Mouse (Mus musculus) forebrain, embryonic 11.5 days (tissue): ENCODE measurements around the gene Osm. TPM values are rescaled to one million over a fixed set of nuclear protein-coding genes. Genes with fewer than 3 reads are reported as not detected.

ENCODE experiments used
- ATAC-seq: fragments of 200-750 bp; cut with Nextera tagmentation; replicated peaks from 2 replicates; pipeline ENCODE4 v1.8.0; 2017; ENCODE audit warnings: moderate TSS enrichment; ENCODE audit not compliant: low FRiP score
- DNase-seq: peaks from one replicate; pipeline ENCODE4 v3.0.0-alpha.2; 2017; ENCODE audit warnings: low spot score
- H3K27ac ChIP-seq: fragments of 300-500 bp; sonication (generic); 2 replicates; pipeline ENCODE4 v1.5.1; 2014; ENCODE audit warnings: low read depth, low read length
- H3K27me3 ChIP-seq: fragments of 300-500 bp; sonication (generic); 2 replicates; pipeline ENCODE4 v1.6.1; 2014; ENCODE audit warnings: mild to moderate bottlenecking, low read length, mixed read lengths; ENCODE audit not compliant: control insufficient read depth, insufficient read depth
- H3K36me3 ChIP-seq: fragments of 300-500 bp; sonication (generic); 2 replicates; pipeline ENCODE4 v1.6.1; 2014; ENCODE audit warnings: mild to moderate bottlenecking, low read length, moderate library complexity, mixed read lengths; ENCODE audit not compliant: control insufficient read depth, insufficient read depth
- H3K4me1 ChIP-seq: fragments of 300-500 bp; sonication (generic); replicated peaks from 2 replicates; pipeline ENCODE4 v1.6.1; 2014; ENCODE audit warnings: low read length, mixed read lengths; ENCODE audit not compliant: control insufficient read depth, insufficient read depth
- H3K4me2 ChIP-seq: fragments of 300-500 bp; sonication (generic); 2 replicates; pipeline ENCODE4 v1.6.1; 2014; ENCODE audit warnings: low read depth, mild to moderate bottlenecking, low read length, moderate library complexity, mixed read lengths; ENCODE audit not compliant: severe bottlenecking
- H3K4me3 ChIP-seq: fragments of 300-500 bp; sonication (generic); 2 replicates; pipeline ENCODE4 v1.5.1; 2014; ENCODE audit warnings: low read depth, low read length
- H3K9ac ChIP-seq: fragments of 300-500 bp; sonication (generic); 2 replicates; pipeline ENCODE4 v1.6.1; 2014; ENCODE audit warnings: low read length
- H3K9me3 ChIP-seq: fragments of 300-500 bp; sonication (generic); 2 replicates; pipeline ENCODE4 v1.6.1; 2016; ENCODE audit warnings: low read length, mixed read lengths; ENCODE audit not compliant: control insufficient read depth
- WGBS: fragments of 180-500 bp; shearing (Covaris S2); extraction: QIAGEN DNeasy Blood & Tissue Kit; methylation state at CpG from one replicate; pipeline ENCODE4 v1.1.7; 2014; 5-methylcytosine and 5-hydroxymethylcytosine counted together
- polyA plus RNA-seq: library from polyadenylated mRNA; unstranded; fragments of >200 nt; fragmentation: Nextera tagmentation; extraction: Ambion mirVana; gene quantifications from 2 replicates; pipeline ENCODE4 v1.2.1, GENCODE M21; 2014

Gene Osm
- polyA plus RNA-seq, 1 experiment from 2014 or later, result not detected

DNA sequence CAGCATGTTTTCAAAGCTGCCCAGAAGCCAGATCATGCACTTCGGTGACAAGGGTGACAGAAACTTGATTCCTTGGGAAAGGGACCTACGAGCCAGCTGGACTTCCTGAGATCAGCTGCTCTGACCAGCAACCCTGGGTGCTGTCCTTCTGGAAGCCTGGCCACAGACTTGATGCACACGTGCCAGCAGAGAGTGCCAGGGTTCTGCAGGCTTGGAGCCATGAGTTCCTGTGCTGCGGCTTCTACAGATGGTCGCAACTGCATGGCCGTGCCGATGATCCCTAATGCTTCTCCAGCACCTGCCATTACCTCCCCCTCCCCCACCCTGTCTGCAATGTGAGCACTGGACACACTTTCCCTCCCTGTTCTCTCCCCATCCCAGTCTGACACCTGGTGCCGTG lies 7.8 kb upstream of the Osm start:
- no peak overlapping the region for H3K9ac ChIP-seq
- H3K4me3 ChIP-seq, result no peak overlapping the region
- H3K4me2 ChIP-seq, result no peak overlapping the region
- H3K36me3 ChIP-seq, result no peaks in the 10 kb centered on the region
- ATAC-seq, result no peak
- H3K27ac ChIP-seq, result no peak overlapping the region
- 62% methylated on average over 8 of the region's 8 CpGs for WGBS
- DNase-seq, result no peak
- no peaks in the 10 kb centered on the region for H3K4me1 ChIP-seq
- H3K9me3 ChIP-seq, result no peaks in the 10 kb centered on the region
- no peaks in the 10 kb centered on the region for H3K27me3 ChIP-seq

DNA sequence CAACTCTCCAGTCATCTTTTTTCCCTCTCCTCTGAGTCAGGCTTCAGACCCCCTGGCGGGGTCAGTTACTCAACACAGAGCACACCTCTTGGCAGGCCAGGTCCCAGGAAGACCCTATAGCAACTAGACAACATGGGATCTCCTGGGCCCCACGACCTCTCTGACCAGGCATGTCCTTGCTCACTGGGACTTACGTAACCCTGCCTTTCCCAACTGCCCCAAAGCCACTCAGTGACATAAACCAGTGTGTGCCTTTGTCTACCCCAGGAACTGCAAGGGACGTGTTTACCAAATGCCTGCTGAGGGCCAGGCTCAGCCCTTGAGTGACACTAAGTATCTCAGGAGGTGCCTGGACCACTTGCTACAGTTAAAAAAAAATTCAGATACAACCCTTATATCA lies 6.4 kb upstream of the Osm start:
- no peak overlapping the region for H3K4me2 ChIP-seq
- H3K27me3 ChIP-seq, result no peaks in the 10 kb centered on the region
- H3K9ac ChIP-seq, result no peak overlapping the region
- ATAC-seq (no peak), DNase-seq (no peak)
- WGBS, result 65% methylated on average over 4 of the region's 4 CpGs
- no peaks in the 10 kb centered on the region for H3K36me3 ChIP-seq
- no peaks in the 10 kb centered on the region for H3K4me1 ChIP-seq
- H3K27ac ChIP-seq, result no peak overlapping the region
- no peaks in the 10 kb centered on the region for H3K9me3 ChIP-seq
- H3K4me3 ChIP-seq, result no peak overlapping the region

DNA sequence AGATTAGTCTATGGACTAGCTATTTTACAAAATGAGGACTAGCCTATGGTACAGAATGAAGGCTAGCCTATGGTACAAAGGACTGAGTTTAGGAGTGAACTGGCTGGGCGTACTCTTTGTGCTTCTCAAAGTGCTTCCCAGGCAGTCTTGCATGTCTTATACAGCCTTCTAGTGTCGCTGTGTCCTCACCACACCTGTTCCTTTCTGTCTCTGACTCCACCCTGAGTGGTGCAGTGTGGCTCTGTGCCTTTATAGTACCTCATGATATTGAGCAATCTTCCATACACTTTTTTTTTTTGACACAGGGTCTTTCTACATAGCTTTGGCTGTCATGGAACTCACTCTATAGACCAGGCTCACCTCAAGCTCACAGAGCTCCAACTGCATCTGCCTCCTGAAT lies 4.8 kb upstream of the Osm start:
- 89% methylated on average over 2 of the region's 2 CpGs for WGBS
- H3K4me3 ChIP-seq, result no peak overlapping the region
- no peak for DNase-seq
- no peaks in the 10 kb centered on the region for H3K4me1 ChIP-seq
- no peaks in the 10 kb centered on the region for H3K36me3 ChIP-seq
- H3K4me2 ChIP-seq, result no peak overlapping the region
- H3K9ac ChIP-seq, result no peak overlapping the region
- H3K27ac ChIP-seq, result no peak overlapping the region
- H3K27me3 ChIP-seq, result no peaks in the 10 kb centered on the region
- H3K9me3 ChIP-seq, result no peaks in the 10 kb centered on the region
- no peak for ATAC-seq

GRCm38 (mm10) chr11:4232644-4233043 lies 3.6 kb upstream of the Osm start:
- Histone ChIP-seq H3K36me3 (no peaks in the 10 kb centered on the region), H3K4me3 (no peak overlapping the region), H3K9ac (no peak overlapping the region), H3K4me2 (no peak overlapping the region), H3K27me3 (no peaks in the 10 kb centered on the region), H3K27ac (no peak overlapping the region), H3K9me3 (no peaks in the 10 kb centered on the region), H3K4me1 (no peaks in the 10 kb centered on the region)
- no peak for ATAC-seq
- DNase-seq, result no peak
- 72% methylated on average over 12 of the region's 12 CpGs for WGBS

GRCm38 (mm10) chr11:4235052-4235655 lies 1.1 kb upstream of the Osm start:
- no peak overlapping the region for H3K9ac ChIP-seq
- no peak overlapping the region for H3K27ac ChIP-seq
- WGBS, result 91% methylated on average over 6 of the region's 6 CpGs
- H3K9me3 ChIP-seq, result no peaks in the 10 kb centered on the region
- no peak overlapping the region for H3K4me2 ChIP-seq
- ATAC-seq (no peak), DNase-seq (no peak)
- no peaks in the 10 kb centered on the region for H3K36me3 ChIP-seq
- H3K4me1 ChIP-seq, result no peaks in the 10 kb centered on the region
- no peaks in the 10 kb centered on the region for H3K27me3 ChIP-seq
- H3K4me3 ChIP-seq, result no peak overlapping the region

- H3K4me2 ChIP-seq, result no peak overlapping the region
- H3K9ac ChIP-seq, result no peak overlapping the region
- H3K4me1 ChIP-seq, result no peaks in the 10 kb centered on the region
- no peak for DNase-seq
- no peak for ATAC-seq
- no peak overlapping the region for H3K27ac ChIP-seq
- H3K27me3 ChIP-seq, result no peaks in the 10 kb centered on the region
- 92% methylated on average over 21 of the region's 21 CpGs for WGBS
- H3K4me3 ChIP-seq, result no peak overlapping the region
- H3K9me3 ChIP-seq, result no peaks in the 10 kb centered on the region
- no peaks in the 10 kb centered on the region for H3K36me3 ChIP-seq
These were observed 387 bp downstream of the Osm start for GRCm38 (mm10) chr11:4236546-4237067.

DNA sequence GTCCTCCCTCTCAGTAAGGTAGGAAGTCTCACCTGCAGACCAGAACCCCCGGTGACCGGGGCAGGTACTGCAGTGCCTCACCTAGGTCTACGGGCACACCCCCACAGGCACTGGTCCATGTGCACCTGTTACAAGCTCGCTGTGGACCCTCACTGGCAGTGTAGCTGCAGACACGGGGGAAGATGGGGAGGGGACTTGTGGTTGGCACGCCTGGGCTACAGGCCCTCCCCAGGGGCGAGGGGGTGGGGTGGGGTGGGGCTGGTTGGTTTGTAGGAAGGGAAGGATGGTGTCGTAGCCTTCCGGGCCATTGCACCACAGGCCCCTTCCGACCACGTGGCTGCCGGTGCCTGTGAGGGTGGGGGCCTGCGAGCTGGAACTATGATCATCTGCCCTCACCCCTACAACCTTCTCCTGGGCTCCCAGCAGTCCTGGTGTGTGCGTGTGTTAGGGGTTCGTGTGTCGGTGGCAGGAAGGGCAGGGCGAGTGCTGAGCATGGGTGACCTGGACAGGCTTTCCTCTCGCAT lies 1.2 kb downstream of the Osm start:
- Histone ChIP-seq H3K4me1 (no peaks in the 10 kb centered on the region), H3K9me3 (no peaks in the 10 kb centered on the region), H3K27me3 (no peaks in the 10 kb centered on the region), H3K27ac (no peak overlapping the region), H3K4me3 (no peak overlapping the region), H3K36me3 (no peaks in the 10 kb centered on the region), H3K9ac (no peak overlapping the region), H3K4me2 (no peak overlapping the region)
- ATAC-seq (no peak), DNase-seq (no peak)
- WGBS, result 84% methylated on average over 18 of the region's 18 CpGs

GRCm38 (mm10) chr11:4238167-4238566 lies 1.9 kb downstream of the Osm start:
- Histone ChIP-seq H3K4me2 (no peak overlapping the region), H3K27me3 (no peaks in the 10 kb centered on the region), H3K9me3 (no peaks in the 10 kb centered on the region), H3K9ac (no peak overlapping the region), H3K4me1 (no peaks in the 10 kb centered on the region), H3K36me3 (no peaks in the 10 kb centered on the region), H3K27ac (no peak overlapping the region), H3K4me3 (no peak overlapping the region)
- DNase-seq (no peak), ATAC-seq (no peak)
- 85% methylated on average over 6 of the region's 6 CpGs for WGBS

DNA sequence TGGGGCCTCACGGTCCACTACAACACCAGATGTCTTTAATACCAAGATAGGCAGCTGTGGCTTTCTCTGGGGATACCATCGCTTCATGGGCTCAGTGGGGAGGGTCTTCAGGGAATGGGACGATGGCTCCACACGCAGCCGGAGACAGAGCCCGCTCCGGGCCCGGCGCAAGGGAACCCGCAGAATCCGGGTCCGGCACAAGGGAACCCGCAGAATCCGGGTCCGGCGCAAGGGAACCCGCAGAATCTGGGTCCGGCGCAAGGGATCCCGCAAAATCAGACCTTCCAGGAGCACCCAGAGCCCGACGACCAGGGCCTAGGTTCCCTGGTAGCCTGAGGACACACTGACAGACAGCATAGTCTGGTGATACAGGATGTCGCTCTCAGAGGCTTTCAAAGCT lies 3.5 kb downstream of the Osm start:
- Histone ChIP-seq H3K27me3 (no peaks in the 10 kb centered on the region), H3K27ac (no peak overlapping the region), H3K4me1 (no peaks in the 10 kb centered on the region), H3K4me2 (no peak overlapping the region), H3K9me3 (no peaks in the 10 kb centered on the region), H3K9ac (no peak overlapping the region), H3K36me3 (no peaks in the 10 kb centered on the region), H3K4me3 (no peak overlapping the region)
- WGBS, result 93% methylated on average over 23 of the region's 23 CpGs
- DNase-seq (no peak), ATAC-seq (no peak)
